Mouse (Mus musculus) heart, embryonic 10.5 days (tissue): ENCODE data around the gene Pik3cb. TPM values are rescaled to one million over a fixed set of nuclear protein-coding genes. Genes with fewer than 3 reads are reported as not detected.

ENCODE experiments used
- DNase-seq: peaks from one replicate; pipeline ENCODE4 v3.0.0-alpha.2; 2017; ENCODE audit warnings: low spot score
- H3K27ac ChIP-seq: fragments of 300-500 bp; sonication (generic); 2 replicates; pipeline ENCODE4 v1.5.1; 2016; ENCODE audit warnings: mild to moderate bottlenecking
- H3K27me3 ChIP-seq: fragments of 300-500 bp; sonication (generic); 2 replicates; pipeline ENCODE4 v1.6.1; 2016; ENCODE audit warnings: mild to moderate bottlenecking; ENCODE audit not compliant: poor library complexity, insufficient read depth, severe bottlenecking
- H3K36me3 ChIP-seq: fragments of 300-500 bp; sonication (generic); 2 replicates; pipeline ENCODE4 v1.6.1; 2016; ENCODE audit warnings: mild to moderate bottlenecking, moderate library complexity
- H3K4me1 ChIP-seq: fragments of 300-500 bp; sonication (generic); 2 replicates; pipeline ENCODE4 v1.6.1; 2016; ENCODE audit warnings: mild to moderate bottlenecking
- H3K4me3 ChIP-seq: fragments of 300-500 bp; sonication (generic); 2 replicates; pipeline ENCODE4 v1.5.1; 2016; ENCODE audit warnings: mild to moderate bottlenecking, moderate library complexity
- H3K9me3 ChIP-seq: fragments of 300-500 bp; sonication (generic); 2 replicates; pipeline ENCODE4 v1.6.1; 2016; ENCODE audit warnings: mild to moderate bottlenecking, moderate library complexity
- WGBS: fragments of 180-500 bp; shearing (Covaris S2); methylation state at CpG from one replicate; pipeline ENCODE4 v1.1.7; 2016; 5-methylcytosine and 5-hydroxymethylcytosine counted together
- polyA plus RNA-seq: library from polyadenylated mRNA; unstranded; fragments of >200 nt; fragmentation: Nextera tagmentation; extraction: Ambion mirVana; gene quantifications from 2 replicates; pipeline ENCODE4 v1.2.1, GENCODE M21; 2016

The Pik3cb gene
- 2.0 and 2.4 TPM in 2 replicates for polyA plus RNA-seq

DNA sequence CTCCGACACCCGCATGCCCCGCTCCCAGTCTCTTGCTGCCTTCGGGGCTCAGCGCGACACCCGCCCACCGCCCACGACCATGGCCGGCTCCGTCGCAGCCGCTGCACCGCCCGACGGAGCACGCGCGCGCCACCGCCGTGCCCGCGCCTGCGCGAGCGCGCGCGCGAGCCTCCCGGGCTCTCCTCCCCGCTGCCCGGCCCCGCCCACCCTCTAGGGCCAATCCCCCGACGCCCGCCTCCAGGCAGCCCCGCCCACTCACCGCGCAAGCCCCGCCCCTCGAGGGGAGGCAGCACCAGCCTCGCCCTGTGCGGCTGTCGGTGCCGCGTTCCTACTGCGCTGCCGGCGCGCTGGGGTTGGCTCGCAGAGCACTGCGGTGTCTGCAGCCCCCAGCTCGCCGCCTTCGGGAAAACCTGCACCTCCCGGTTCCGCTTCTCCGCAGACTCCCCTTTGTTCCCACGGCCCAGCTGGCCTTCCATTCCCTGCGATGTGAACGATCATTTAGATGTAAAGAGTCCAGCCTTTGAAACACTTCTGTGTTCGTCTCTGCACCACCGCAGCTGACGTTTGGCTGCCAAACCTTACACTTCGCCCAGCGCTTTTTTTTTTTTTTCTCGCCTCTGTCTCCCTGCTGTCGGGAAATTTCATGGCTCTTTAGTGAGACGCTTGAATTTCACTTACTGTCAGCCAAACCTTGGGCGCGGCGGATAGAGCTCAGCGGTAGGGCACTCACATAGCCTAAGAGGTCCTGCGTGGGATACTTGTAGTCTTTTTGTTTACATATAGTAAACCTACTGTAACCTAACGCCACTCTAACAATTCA is at the start of gene Pik3cb:
Gene Pik3cb (minus strand): TSS at position 559 of the 820 bp plus-strand sequence.
- Histone ChIP-seq H3K27me3 (no peaks in the 10 kb centered on the region), H3K9me3 (no peaks in the 10 kb centered on the region), H3K36me3 (no peaks in the 10 kb centered on the region), H3K27ac (peak within 1 kb of the TSS; percentile 90), H3K4me1 (peaks cover 33% of the 10 kb centered on the region; the same call in 1 of the 2 replicates), H3K4me3 (peak within 1 kb of the TSS; percentile 94)
- DNase-seq = peak; percentile 98
- WGBS = under 1% methylated on average over 74 of the region's 77 CpGs

- no peaks in the 10 kb centered on the region for H3K27me3 ChIP-seq
- no peak overlapping the region for H3K4me3 ChIP-seq
- WGBS = 67% methylated on average over 8 of the region's 8 CpGs
- no peaks in the 10 kb centered on the region for H3K9me3 ChIP-seq
- H3K27ac ChIP-seq = no peak overlapping the region
- H3K4me1 ChIP-seq = peaks cover 8% of the 10 kb centered on the region; the same call in 1 of the 2 replicates
- H3K36me3 ChIP-seq = no peaks in the 10 kb centered on the region
- DNase-seq = no peak
Observed at GRCm38 (mm10) chr9:99183043-99183670, 42.7 kb upstream of the Pik3cb start.

DNA sequence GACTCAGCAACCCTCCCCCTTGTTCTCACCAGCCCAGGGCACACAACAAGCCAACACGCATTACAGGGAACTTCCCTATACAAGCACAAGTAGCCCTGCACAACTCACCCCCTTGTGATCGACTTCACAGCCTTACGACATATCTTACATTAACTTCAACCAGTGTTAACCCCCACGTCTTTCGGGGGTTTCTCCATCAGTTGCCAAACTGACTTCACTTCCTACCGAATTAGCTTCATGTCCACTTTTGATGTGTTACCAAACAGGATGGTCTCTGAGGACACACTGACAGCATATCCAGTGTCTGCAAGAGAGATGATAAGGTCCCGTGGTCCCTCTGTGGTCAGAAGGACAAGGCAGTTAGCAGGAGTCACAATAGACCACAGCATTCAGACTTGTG is 41.7 kb upstream of the Pik3cb start:
- WGBS = 75% methylated on average over 7 of the region's 7 CpGs
- Histone ChIP-seq H3K36me3 (no peaks in the 10 kb centered on the region), H3K4me1 (peaks cover 8% of the 10 kb centered on the region; the same call in 1 of the 2 replicates), H3K27ac (no peak overlapping the region), H3K4me3 (no peak overlapping the region), H3K9me3 (no peaks in the 10 kb centered on the region), H3K27me3 (no peaks in the 10 kb centered on the region)
- DNase-seq = peak; percentile 82

DNA sequence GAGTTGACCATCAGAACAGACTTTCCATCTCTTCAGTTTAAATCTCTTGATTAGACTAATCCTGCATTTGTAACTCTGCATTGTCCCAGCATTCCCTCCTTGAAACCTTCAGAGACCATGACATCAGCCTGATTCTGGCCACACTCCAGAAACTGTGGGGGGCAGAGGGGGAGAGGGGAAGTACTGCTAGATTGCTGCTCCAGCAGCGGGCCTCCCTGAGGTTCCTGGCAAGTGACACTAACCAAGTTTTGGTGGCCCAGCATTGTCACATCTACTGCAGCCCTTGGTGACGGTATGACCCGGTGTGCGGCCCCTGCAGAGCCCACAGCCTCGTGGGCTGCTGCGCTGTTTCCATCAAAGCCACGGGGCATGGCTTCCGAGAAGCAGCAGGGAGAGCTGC is 39.9 kb upstream of the Pik3cb start:
- Histone ChIP-seq H3K27ac (no peak overlapping the region), H3K9me3 (no peaks in the 10 kb centered on the region), H3K4me3 (no peak overlapping the region), H3K4me1 (peaks cover 5% of the 10 kb centered on the region; the same call in 1 of the 2 replicates), H3K36me3 (no peaks in the 10 kb centered on the region), H3K27me3 (no peaks in the 10 kb centered on the region)
- 63% methylated on average over 8 of the region's 8 CpGs for WGBS
- DNase-seq = no peak

DNA sequence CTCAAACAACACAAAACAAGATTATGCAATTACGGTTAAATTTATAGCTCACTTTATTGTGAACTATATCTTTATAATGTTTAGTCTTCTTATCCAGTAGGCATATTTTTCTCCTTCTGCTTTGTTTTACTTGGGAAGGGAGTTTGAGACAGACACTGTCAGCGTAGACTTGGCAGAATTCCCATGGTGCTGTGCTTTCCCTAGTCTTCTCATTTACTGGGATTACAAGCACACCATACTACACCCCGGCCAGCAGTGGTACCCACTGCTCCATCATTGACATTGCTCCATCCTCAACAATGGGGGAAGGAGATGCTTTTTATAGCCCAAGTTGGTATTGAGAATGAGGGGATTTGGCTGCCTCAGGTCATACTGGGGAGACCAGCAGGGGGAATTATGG is 38.3 kb upstream of the Pik3cb start:
- WGBS = 84% methylated on average over 3 of the region's 3 CpGs
- Histone ChIP-seq H3K36me3 (no peaks in the 10 kb centered on the region), H3K4me1 (peaks cover 5% of the 10 kb centered on the region; the same call in 1 of the 2 replicates), H3K27ac (no peak overlapping the region), H3K27me3 (no peaks in the 10 kb centered on the region), H3K4me3 (no peak overlapping the region), H3K9me3 (no peaks in the 10 kb centered on the region)
- no peak for DNase-seq

GRCm38 (mm10) chr9:99175774-99176173 is 35.4 kb upstream of the Pik3cb start:
- Histone ChIP-seq H3K4me3 (no peak overlapping the region), H3K9me3 (no peaks in the 10 kb centered on the region), H3K36me3 (no peaks in the 10 kb centered on the region), H3K27me3 (no peaks in the 10 kb centered on the region), H3K27ac (no peak overlapping the region), H3K4me1 (peaks cover 7% of the 10 kb centered on the region; the same call in 1 of the 2 replicates)
- WGBS = 85% methylated on average over 6 of the region's 6 CpGs
- no peak for DNase-seq

DNA sequence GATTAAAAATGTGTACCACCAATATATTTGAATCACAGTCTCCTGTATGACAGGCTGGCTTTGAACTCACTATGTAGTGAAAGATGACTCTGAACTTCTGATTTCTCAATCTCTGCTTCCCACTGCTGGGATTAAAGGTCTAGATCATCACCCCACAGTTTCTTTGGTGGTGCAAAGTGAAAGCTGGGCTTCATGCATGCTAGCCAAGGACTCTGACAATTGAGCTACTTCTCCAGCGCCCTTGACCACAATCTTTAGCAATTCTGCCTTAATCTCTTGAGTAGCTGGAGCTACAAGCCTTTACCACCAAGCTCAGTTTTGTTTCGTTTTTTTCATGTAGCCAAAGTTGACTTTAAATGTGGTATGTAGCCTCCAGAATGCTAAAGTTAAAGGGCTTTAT is 32.4 kb upstream of the Pik3cb start:
- Histone ChIP-seq H3K27ac (no peak overlapping the region), H3K27me3 (no peaks in the 10 kb centered on the region), H3K36me3 (no peaks in the 10 kb centered on the region), H3K9me3 (no peaks in the 10 kb centered on the region), H3K4me3 (no peak overlapping the region), H3K4me1 (0 out of 2 replicates have a peak, but pooled peaks cover 3% of the 10 kb centered on the region)
- DNase-seq = no peak
- 58% methylated on average over 2 of the region's 2 CpGs for WGBS

DNA sequence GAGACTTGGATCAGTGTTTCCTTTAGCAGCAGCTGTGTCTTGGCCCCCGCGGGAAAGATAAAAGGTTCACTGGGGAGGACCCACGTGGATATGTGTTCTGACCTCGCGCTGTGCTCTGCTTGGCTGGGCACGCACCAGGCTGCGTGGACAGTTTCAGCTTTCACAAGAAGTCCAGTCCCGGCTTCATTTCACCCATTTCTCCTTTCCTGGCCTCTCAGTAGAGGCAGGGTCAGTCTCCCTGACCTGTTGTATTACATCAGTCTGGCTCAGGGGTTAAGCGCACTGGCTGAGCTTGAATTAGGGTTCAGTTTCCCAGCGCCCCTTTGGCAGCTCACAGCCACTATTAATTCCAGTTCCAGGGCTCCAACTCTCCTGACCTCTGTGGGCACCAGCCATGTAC is 30.8 kb upstream of the Pik3cb start:
- Histone ChIP-seq H3K36me3 (no peaks in the 10 kb centered on the region), H3K27me3 (no peaks in the 10 kb centered on the region), H3K9me3 (no peaks in the 10 kb centered on the region), H3K4me3 (no peak overlapping the region), H3K4me1 (0 out of 2 replicates have a peak, but pooled peaks cover 3% of the 10 kb centered on the region), H3K27ac (no peak overlapping the region)
- WGBS = 72% methylated on average over 10 of the region's 10 CpGs
- no peak for DNase-seq

DNA sequence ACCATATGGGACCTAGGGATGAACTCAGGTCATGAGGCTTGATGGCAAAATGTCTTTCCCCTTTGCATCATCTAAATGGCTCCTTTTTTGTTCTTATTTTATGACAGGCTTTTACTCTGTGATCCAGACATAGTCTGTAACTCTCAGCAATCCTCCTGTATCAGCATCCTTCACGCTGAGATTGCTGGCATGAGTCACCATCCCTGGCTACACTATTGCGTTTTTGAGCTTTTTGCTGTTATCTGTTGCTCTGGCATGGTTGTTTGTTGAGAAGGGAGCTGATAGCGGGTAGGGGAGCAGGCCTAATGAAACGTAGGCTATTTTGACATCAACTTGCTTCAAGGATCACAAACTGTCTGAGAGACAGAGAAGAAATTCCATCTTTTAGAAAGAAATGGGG is 28.6 kb upstream of the Pik3cb start:
- 17% methylated on average over 4 of the region's 4 CpGs for WGBS
- no peak for DNase-seq
- H3K4me3 ChIP-seq = no peak overlapping the region
- no peaks in the 10 kb centered on the region for H3K36me3 ChIP-seq
- no peak overlapping the region for H3K27ac ChIP-seq
- peaks cover 10% of the 10 kb centered on the region; the same call in 1 of the 2 replicates for H3K27me3 ChIP-seq
- H3K4me1 ChIP-seq = 0 out of 2 replicates have a peak, but pooled peaks cover 7% of the 10 kb centered on the region
- H3K9me3 ChIP-seq = no peaks in the 10 kb centered on the region

DNA sequence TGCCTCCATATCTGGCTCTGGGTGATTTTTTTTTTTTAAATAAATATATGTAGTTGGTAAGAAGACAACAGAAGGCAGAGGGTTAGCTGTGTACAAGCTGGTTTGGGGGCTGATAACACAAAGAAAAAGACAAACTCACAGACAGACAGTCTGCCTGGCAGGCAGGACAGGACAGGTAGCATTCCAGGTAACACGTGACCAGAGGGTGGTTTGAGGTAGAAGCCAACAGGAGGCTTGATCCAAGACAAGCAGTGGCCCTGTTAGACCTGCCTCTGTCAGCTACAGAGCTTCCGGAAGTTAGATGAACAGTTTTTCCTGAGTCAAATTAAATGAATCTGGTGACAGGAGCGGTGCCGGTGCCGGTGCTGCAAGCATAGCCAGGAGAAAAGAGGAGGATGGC is 26.5 kb upstream of the Pik3cb start:
- no peaks in the 10 kb centered on the region for H3K36me3 ChIP-seq
- H3K9me3 ChIP-seq = no peaks in the 10 kb centered on the region
- no peak overlapping the region for H3K4me3 ChIP-seq
- H3K27me3 ChIP-seq = peaks cover 11% of the 10 kb centered on the region; the same call in 1 of the 2 replicates
- H3K4me1 ChIP-seq = 0 out of 2 replicates have a peak, but pooled peaks cover 7% of the 10 kb centered on the region
- no peak overlapping the region for H3K27ac ChIP-seq
- DNase-seq = no peak
- WGBS = 76% methylated on average over 5 of the region's 5 CpGs

DNA sequence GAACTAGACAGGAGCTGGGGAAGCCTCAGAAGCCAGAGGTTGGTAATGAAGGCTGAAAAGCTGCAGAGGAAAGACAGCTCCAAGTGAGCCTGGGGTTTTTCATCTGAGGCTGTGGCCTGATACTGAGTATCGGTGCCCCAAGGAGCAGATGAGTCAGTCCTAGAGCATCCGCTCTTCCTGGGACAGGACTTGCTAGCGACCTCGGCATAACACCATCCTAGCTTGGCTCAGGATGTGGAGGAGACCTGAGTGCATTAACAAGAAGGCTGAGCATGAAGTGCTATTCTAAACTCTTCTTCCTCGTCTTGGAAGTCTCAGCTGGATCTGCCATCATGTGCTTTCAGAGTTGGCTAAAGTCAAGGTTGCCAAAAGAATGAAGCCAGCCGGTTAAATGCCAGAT is 25.5 kb upstream of the Pik3cb start:
- WGBS = 47% methylated on average over 6 of the region's 6 CpGs
- no peak for DNase-seq
- Histone ChIP-seq H3K36me3 (no peaks in the 10 kb centered on the region), H3K27me3 (peaks cover 11% of the 10 kb centered on the region; the same call in 1 of the 2 replicates), H3K4me1 (0 out of 2 replicates have a peak, but pooled peaks cover 4% of the 10 kb centered on the region), H3K27ac (no peak overlapping the region), H3K4me3 (no peak overlapping the region), H3K9me3 (no peaks in the 10 kb centered on the region)

GRCm38 (mm10) chr9:99164664-99165226 is 24.3 kb upstream of the Pik3cb start:
- 68% methylated on average over 3 of the region's 3 CpGs for WGBS
- H3K36me3 ChIP-seq = no peaks in the 10 kb centered on the region

GRCm38 (mm10) chr9:99164148-99164503 is 23.7 kb upstream of the Pik3cb start:
- Histone ChIP-seq H3K27ac (no peak overlapping the region), H3K4me3 (no peak overlapping the region), H3K36me3 (no peaks in the 10 kb centered on the region), H3K4me1 (0 out of 2 replicates have a peak, but pooled peaks cover 4% of the 10 kb centered on the region), H3K27me3 (peaks cover 15% of the 10 kb centered on the region; the same call in 1 of the 2 replicates), H3K9me3 (no peaks in the 10 kb centered on the region)
- WGBS = 62% methylated on average over 9 of the region's 9 CpGs
- no peak for DNase-seq

More at GRCm38 (mm10) chr9:99164664-99165226, 24.3 kb upstream of the Pik3cb start:
- no peak for DNase-seq
- 0 out of 2 replicates have a peak, but pooled peaks cover 4% of the 10 kb centered on the region for H3K4me1 ChIP-seq
- H3K4me3 ChIP-seq = no peak overlapping the region
- H3K27me3 ChIP-seq = peaks cover 15% of the 10 kb centered on the region; the same call in 1 of the 2 replicates
- H3K9me3 ChIP-seq = no peaks in the 10 kb centered on the region
- H3K27ac ChIP-seq = no peak overlapping the region
